Mouse (Mus musculus) brain, embryonic 18.5 days (tissue): ENCODE measurements around the gene Rpp25l.
"Not testable (repeated sequence)": the region's sequence is repeated elsewhere in the genome, so short reads cannot be mapped to it uniquely, and the experiment has no call there.

ENCODE experiments used
- DNase-seq: peaks from one replicate; pipeline ENCODE4 v3.0.0-alpha.2; 2012; ENCODE audit warnings: low read depth, low spot score

The Rpp25l gene

GRCm38 (mm10) chr4:41737602-41738255 is 24.4 kb upstream of the Rpp25l start:
- DNase-seq = peak; percentile 40

- DNase-seq = no peak
These were observed 17.9 kb upstream of the Rpp25l start, which contains the start of gene Arid3c for GRCm38 (mm10) chr4:41731052-41731765. TSS of gene Arid3c (minus strand) at chr4:41731142.

GRCm38 (mm10) chr4:41726826-41727621 is 13.7 kb upstream of the Rpp25l start:
- no peak for DNase-seq

- DNase-seq = peak; percentile 95
These were observed 9.6 kb upstream of the Rpp25l start, which contains the start of gene Dctn3 for GRCm38 (mm10) chr4:41722918-41723351. TSS of gene Dctn3 (minus strand) at chr4:41723170.

- no peak for DNase-seq
These were observed 3.5 kb upstream of the Rpp25l start for GRCm38 (mm10) chr4:41716834-41717233.

- DNase-seq = no peak
These were observed 2.3 kb upstream of the Rpp25l start for GRCm38 (mm10) chr4:41715596-41715995.

- DNase-seq = no peak
These were observed 1.7 kb upstream of the Rpp25l start for GRCm38 (mm10) chr4:41715082-41715481.

- DNase-seq = no peak
These were observed 942 bp upstream of the Rpp25l start for GRCm38 (mm10) chr4:41714276-41714675.

- no peak for DNase-seq
These were observed 725 bp downstream of the Rpp25l start for GRCm38 (mm10) chr4:41712421-41713196.

- DNase-seq = no peak
These were observed 1.5 kb downstream of the Rpp25l start for GRCm38 (mm10) chr4:41711705-41712375.

- no peak for DNase-seq
These were observed 3.1 kb downstream of the Rpp25l start for GRCm38 (mm10) chr4:41710229-41710628.

GRCm38 (mm10) chr4:41708192-41708745 is 5.1 kb downstream of the Rpp25l start:
- DNase-seq = no peak

GRCm38 (mm10) chr4:41707011-41707535 is 6.3 kb downstream of the Rpp25l start:
- DNase-seq = peak; percentile 73

GRCm38 (mm10) chr4:41705922-41706754 is 7.2 kb downstream of the Rpp25l start:
- DNase-seq = no peak

GRCm38 (mm10) chr4:41704651-41705050 is 8.7 kb downstream of the Rpp25l start:
- DNase-seq = no peak

- not testable (repeated sequence) for DNase-seq
These were observed 11.1 kb downstream of the Rpp25l start for GRCm38 (mm10) chr4:41702226-41702625.

- not testable (repeated sequence) for DNase-seq
These were observed 13.1 kb downstream of the Rpp25l start for GRCm38 (mm10) chr4:41700224-41700623.

GRCm38 (mm10) chr4:41699783-41700182 is 13.6 kb downstream of the Rpp25l start, which contains the start of gene Il11ra1:
TSS of gene Il11ra1 (plus strand) at chr4:41699989.
- not testable (repeated sequence) for DNase-seq

GRCm38 (mm10) chr4:41698421-41699016 is 14.8 kb downstream of the Rpp25l start:
- not testable (repeated sequence) for DNase-seq
